Mouse (Mus musculus) T-helper 17 cell (primary cell): ENCODE results near the gene Mtfr2.

Source experiments
- in situ Hi-C, 2 experiments: fragments of 300-600 bp; cut with MboI, MseI; formaldehyde crosslinking; loops; 1 replicate in 1 of 2; 2 replicates in 1 of 2; pipeline ENCODE4 v1.15.1; 2025; ENCODE audit warnings: high pct_unique_total_duplicates in 2 of 2

The Mtfr2 gene

GRCm38 (mm10) chr10:20347285-20348214, at the start of gene Mtfr2:
Mtfr2 (plus strand) TSS chr10:20347770.
- in situ Hi-C loops: loop anchor here in 1 of 2 experiments (25.0 kb wide), 1 partner anchor 940 kb away; the partner anchor contains the start of gene Hbs1l

GRCm38 (mm10) chr10:20298152-20298920, 49.2 kb upstream of the Mtfr2 start:
- in situ Hi-C loops: no loop called here

- in situ Hi-C loops: no loop called here
Measured at GRCm38 (mm10) chr10:20299114-20299513, 48.5 kb upstream of the Mtfr2 start.

DNA sequence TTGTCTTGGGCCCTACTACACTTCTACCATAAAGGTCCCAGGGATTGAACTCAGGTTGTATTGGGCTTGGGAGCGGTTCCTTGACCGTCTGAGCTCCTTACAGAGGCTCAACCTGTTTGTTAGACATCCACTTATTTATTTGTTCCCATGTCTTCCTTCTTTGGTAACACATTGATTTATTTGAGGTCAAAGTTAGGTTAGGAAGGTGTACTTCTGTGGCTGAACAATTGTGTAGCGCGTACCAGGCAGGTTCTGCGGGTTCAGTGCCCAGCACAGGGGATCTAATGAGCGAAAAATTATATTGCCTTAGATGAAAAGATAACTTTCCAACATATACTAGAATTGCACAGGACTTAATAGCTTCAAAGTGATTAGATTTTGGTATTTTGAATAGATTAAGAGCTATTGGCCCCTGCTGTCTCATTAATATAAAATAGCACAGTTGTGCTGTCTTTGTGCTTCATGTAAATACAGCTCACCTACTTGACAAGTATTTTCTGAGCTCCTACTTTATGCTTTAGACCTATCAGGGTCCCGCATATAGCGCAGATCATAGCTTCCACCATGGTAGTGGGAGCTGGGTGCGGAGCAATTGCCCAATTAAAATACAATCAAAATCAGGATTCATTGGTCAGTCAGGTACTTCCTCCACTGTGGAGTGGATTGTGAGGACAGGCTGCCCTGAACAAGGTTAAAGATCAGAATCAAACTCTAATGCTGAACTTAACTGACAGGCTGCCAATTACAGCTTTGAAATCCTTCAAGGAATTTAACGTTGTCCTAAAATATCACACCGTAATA, 36.4 kb upstream of the Mtfr2 start:
- in situ Hi-C loops: no loop called here

DNA sequence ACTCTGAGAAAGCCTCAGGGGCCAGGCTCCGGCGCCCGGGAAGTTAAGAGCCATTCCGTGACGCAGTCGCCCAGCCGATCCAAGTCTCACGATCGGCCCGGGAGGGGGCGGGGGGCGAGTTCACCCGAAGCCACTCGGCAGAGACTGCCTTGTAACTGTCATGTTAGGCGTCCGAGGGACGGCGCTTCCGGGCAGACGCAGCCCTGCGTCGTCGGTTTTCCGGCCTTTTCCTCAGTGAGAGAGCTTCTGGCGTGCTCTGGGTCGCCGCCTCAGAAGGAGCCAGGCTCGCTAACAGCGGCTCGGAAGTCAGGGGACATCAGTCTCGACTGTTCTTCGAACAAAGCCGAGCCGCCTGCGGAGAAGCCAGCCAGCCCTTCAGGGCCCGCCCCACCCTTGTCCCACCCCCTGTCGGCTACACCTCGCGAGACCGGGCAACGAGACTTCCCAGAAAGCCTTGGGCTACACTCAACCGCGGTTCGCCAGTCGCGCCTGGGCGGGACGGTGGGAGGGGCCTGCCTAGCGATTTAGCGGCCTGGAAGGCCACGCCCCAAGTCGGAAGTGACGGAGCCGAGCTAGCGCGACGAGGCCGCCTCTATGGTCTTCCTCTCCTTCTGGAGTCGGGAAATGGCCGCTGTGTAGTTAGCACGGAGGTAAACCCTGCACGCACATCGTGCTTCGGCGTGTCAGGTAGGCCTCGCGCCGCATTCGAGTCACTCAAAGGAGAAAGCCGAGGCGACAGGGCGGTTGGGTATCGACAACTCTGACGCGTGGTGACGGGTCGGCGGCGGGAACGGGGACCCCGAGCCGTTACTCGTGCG, 35.4 kb upstream of the Mtfr2 start, which contains the start of gene Bclaf1:
TSS of gene Bclaf1 (plus strand) at position 552 of the 818 bp plus-strand sequence.
- in situ Hi-C loops: no loop called here

DNA sequence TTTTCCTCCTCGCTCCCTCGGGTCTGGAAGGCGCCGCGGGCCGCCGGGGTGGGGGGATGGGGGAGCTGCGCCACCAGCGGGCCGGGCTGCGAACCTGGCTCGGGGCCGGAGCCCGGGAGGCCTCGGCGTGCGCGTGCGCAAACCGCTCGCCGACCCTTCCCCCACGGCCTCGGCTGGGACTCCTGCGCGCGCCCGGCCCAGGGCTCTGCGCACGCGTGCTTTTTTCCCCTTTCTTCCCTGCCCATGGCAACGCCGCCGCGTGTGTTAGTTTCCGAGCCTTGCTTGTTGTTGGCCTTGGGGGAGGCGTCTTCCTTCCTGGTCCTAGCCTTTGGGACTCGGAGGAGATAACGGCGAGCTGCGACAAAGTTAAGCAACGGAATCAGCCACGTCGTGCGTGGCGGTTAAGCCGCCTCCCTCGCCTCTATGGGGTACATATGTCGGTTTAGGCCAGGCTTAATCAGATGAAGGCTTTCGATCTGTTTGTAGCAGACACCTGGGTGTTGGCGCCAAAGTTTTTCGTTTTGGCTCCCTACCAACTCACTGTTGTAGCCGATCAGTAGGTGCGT, 34.8 kb upstream of the Mtfr2 start:
- in situ Hi-C loops: no loop called here

- in situ Hi-C loops: no loop called here
Measured at GRCm38 (mm10) chr10:20313447-20313846, 34.1 kb upstream of the Mtfr2 start.

DNA sequence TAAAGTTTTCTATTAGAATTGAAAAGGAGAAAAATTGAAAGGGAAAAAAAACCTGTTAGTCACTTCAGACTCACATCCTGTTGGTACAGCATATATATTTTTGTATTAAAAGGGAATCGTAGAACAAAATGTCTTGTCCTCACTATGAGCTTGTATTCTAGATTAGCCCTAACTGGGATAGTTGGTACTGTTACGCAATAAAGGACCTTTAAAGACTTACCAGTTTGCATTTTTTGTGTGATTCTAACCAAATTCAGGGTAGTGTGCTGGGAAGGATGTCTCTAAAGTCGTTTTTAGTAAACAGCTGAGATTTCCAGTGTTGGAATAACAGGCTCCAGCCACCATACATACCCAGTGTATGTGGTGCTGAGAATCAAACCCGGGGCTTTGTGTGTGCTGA, 33.6 kb upstream of the Mtfr2 start:
- in situ Hi-C loops: no loop called here

DNA sequence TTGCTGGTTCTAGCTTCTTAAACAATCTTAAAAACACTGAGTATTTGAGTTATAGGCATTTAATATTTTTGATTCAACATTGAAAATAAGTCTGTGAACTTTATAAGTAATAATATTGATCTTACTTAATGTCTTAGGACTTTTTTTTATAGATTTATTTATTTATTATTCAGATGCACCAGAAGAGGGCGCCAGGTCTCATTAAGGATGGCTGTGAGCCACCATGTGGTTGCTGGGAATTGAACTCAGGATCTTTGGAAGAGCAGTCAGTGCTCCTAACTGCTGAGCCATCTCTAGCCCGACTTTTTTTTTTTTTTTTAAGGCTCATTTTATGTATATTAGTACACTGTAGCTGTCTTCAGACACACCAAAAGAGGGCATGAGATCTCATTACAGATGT, 32.8 kb upstream of the Mtfr2 start:
- in situ Hi-C loops: no loop called here

DNA sequence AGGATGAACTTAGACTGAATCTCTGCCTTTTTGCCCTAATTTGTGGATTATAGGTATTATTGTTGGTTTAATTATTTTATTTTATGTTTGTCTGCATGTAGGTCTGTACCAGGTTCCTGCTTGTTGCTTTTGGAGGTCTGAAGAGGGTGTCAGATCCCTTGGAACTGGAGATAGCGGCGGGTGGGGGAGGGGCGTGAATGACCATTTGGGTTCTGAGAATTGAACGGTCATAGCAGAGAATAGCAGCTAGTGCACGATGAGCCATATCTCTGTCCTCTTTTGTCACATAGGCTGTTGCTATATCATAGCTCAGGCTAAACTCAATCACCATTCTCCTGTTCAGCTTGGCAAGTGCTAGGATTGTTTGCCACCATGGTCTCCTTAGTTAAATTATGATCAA, 30.1 kb upstream of the Mtfr2 start:
- in situ Hi-C loops: no loop called here

GRCm38 (mm10) chr10:20326226-20326625, 21.3 kb upstream of the Mtfr2 start:
- in situ Hi-C loops: loop anchor here in 1 of 2 experiments (25.0 kb wide), 1 partner anchor 961 kb away; the partner anchor contains the start of gene Hbs1l

GRCm38 (mm10) chr10:20331262-20331661, 16.3 kb upstream of the Mtfr2 start:
- in situ Hi-C loops: loop anchor here in 1 of 2 experiments (25.0 kb wide), 1 partner anchor 956 kb away; the partner anchor contains the start of gene Hbs1l

GRCm38 (mm10) chr10:20337872-20338271, 9.7 kb upstream of the Mtfr2 start:
- in situ Hi-C loops: loop anchor here in 1 of 2 experiments (25.0 kb wide), 1 partner anchor 949 kb away; the partner anchor contains the start of gene Hbs1l

DNA sequence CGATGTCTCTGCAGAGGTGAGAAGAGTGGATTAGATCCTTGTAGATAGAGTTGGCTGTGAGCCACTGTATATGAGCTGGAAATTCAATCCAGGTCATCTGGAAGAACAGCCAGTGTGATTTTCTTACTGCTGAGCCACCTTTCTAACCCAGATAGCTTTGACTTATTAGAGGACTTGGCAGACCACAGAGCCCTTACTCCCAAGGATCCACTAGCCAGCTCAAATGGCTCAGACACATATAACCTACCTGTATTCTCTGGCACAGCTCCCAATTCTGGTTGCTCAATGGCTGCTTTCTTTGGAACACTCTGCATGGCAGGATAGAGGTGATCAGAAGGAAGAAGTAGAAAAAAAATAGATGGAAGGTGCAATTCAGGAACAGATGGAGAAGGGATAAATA, 1.8 kb upstream of the Mtfr2 start:
- in situ Hi-C loops: loop anchor here in 1 of 2 experiments (25.0 kb wide), 1 partner anchor 942 kb away; the partner anchor contains the start of gene Hbs1l

DNA sequence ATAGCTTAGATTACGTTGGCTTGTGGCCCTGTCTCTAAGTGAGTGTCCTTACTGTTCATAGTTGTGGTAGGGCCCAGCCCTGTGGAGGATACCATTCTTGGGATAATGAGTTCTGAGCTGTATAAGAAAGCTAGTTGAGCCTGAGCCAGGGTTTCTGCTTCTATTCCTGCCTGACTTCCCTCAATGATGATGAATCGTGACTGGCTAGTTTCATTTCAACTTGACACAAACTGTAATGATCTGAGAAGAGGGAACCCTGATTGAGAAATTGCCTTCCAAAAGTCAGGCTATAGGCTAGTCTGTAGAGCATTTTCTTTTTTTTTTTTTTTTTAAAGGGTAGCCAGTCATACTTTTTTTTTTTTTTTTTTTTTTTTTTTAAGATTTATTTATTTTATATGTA, 1.3 kb downstream of the Mtfr2 start:
- in situ Hi-C loops: loop anchor here in 1 of 2 experiments (25.0 kb wide), 1 partner anchor 938 kb away; the partner anchor contains the start of gene Hbs1l

DNA sequence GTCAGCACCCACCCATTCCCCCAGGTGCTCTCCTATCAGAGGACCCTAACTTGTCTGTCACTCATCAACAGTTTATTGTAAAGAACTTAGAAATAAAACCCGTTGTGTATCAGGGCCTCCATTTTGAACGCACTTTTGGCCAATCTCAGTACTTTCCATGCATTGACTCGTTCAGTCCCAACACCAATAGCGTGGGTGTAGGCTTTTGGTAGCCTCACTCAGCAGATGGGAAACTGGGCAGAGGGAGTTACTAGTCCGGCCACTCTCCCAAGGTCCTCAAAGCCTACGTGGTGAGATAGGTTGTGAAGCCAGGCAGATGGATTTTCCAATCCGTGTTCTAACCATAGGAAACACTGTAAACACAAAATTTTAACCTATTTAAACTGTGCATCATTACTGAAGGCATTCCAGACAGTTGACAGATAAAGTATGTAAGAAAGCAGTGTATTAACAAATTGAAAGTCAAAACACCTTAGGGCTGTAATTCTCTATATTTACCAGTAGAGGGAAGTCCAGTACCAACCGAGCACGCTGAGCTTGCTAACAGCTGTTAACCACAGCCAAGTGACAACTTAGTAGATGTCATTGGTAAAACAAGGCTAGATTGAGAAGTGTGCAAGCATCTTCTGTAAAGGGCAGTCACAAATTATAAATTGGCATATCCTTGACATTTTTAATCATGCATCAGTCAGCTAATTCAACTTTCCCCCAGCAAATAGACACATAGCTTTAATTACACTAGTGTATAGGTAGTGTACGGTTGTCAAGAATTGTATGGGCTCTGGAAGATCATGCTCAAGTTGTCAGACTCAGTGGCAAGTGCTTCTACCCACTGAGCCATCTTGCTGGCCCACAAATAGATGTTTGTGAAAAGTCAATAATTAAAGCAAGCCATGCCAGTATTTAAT, 14.2 kb downstream of the Mtfr2 start:
- in situ Hi-C loops: loop anchor here in 1 of 2 experiments (5.0 kb wide), 1 partner anchor 576 kb away; no protein-coding TSS in a partner anchor

GRCm38 (mm10) chr10:20362450-20363118, 15.0 kb downstream of the Mtfr2 start:
- in situ Hi-C loops: loop anchor here in 1 of 2 experiments (5.0 kb wide), 1 partner anchor 575 kb away; no protein-coding TSS in a partner anchor

- in situ Hi-C loops: no loop called here
Measured at GRCm38 (mm10) chr10:20372046-20372445, 24.5 kb downstream of the Mtfr2 start.
